Mouse (Mus musculus) CH12.LX (cell line): ENCODE results near the gene Tram2. TPM values are rescaled to one million over a fixed set of nuclear protein-coding genes. Genes with fewer than 3 reads are reported as not detected.

Experiments
- DNase-seq: peaks from one replicate; pipeline ENCODE4 v3.0.0-alpha.2; 2013; ENCODE audit errors: extremely low read depth
- H3K27ac ChIP-seq: 2 replicates; pipeline ENCODE4 v1.5.1; 2012; ENCODE audit warnings: low read depth, mild to moderate bottlenecking, control low read depth, moderate library complexity; ENCODE audit not compliant: insufficient read depth
- H3K27me3 ChIP-seq: replicated peaks from 2 replicates; pipeline ENCODE3; 2012; ENCODE audit warnings: inconsistent platforms
- H3K36me3 ChIP-seq, 2 experiments: replicated peaks in 1 of 2; 2 replicates each; pipeline versions ENCODE3 to v1.6.1; 2012; ENCODE audit warnings: inconsistent platforms in 1 of 2, low read length in 1 of 2, mild to moderate bottlenecking in 1 of 2, mixed read lengths in 1 of 2, moderate library complexity in 1 of 2; ENCODE audit not compliant: control insufficient read depth in 1 of 2, insufficient read depth in 1 of 2
- H3K4me1 ChIP-seq, 2 experiments: 2 replicates each; pipeline ENCODE4 v1.6.1; 2012; ENCODE audit warnings: inconsistent platforms in 1 of 2, moderate library complexity in 1 of 2; ENCODE audit not compliant: insufficient read depth in 2 of 2, control insufficient read depth in 1 of 2
- H3K4me2 ChIP-seq: 2 replicates; pipeline ENCODE4 v1.6.1; 2012; ENCODE audit warnings: low read depth, mild to moderate bottlenecking, control low read depth; ENCODE audit not compliant: poor library complexity, insufficient read depth, severe bottlenecking
- H3K4me3 ChIP-seq, 3 experiments: fragments of 150-350 bp in 1 of 3; sonication (generic) in 1 of 3; replicated peaks in 1 of 3; 2 replicates each; pipeline versions ENCODE3 to v1.5.1; 2011 to 2012; ENCODE audit warnings: low read depth in 2 of 3, low read length in 2 of 3, mild to moderate bottlenecking in 2 of 3, moderate library complexity in 2 of 3, control low read depth in 1 of 3, improper control_type of control experiment in 1 of 3, inconsistent platforms in 1 of 3, mixed read lengths in 1 of 3; ENCODE audit not compliant: poor library complexity in 1 of 3
- H3K79me2 ChIP-seq: replicated peaks from 2 replicates; pipeline ENCODE4 v1.6.1; 2012; ENCODE audit warnings: mild to moderate bottlenecking, moderate library complexity; ENCODE audit not compliant: control insufficient read depth, poor library complexity, insufficient read depth, severe bottlenecking; ENCODE audit errors: extremely low read depth
- H3K9ac ChIP-seq: 2 replicates; pipeline ENCODE4 v1.6.1; 2012; ENCODE audit warnings: low read depth, mild to moderate bottlenecking, control low read depth, moderate library complexity; ENCODE audit not compliant: insufficient read depth
- H3K9me3 ChIP-seq: replicated peaks from 2 replicates; pipeline ENCODE3; 2012; ENCODE audit warnings: low read length, inconsistent platforms, mixed read lengths
- BHLHE40 ChIP-seq: IDR thresholded peaks from 2 replicates; pipeline ENCODE4 v1.6.1; 2011; ENCODE audit warnings: mild to moderate bottlenecking, low read depth, low read length, improper control_type of control experiment
- E2F4 ChIP-seq: IDR thresholded peaks from 2 replicates; pipeline ENCODE4 v1.6.1; 2011; ENCODE audit warnings: low read depth, low read length, improper control_type of control experiment; ENCODE audit not compliant: insufficient replicate concordance
- EP300 ChIP-seq: IDR thresholded peaks from 2 replicates; pipeline ENCODE4 v1.6.1; 2011; ENCODE audit warnings: low read length, improper control_type of control experiment
- ETS1 ChIP-seq: conservative IDR thresholded peaks from 2 replicates; pipeline ENCODE4 v1.6.1; 2012; ENCODE audit warnings: low read depth, mild to moderate bottlenecking, inconsistent platforms, low read length, improper control_type of control experiment, moderate library complexity
- GABPA ChIP-seq: IDR thresholded peaks from 2 replicates; pipeline ENCODE4 v1.6.1; 2012; ENCODE audit warnings: low read depth, low read length, improper control_type of control experiment, inconsistent platforms; ENCODE audit not compliant: insufficient replicate concordance
- IRF4 ChIP-seq: IDR thresholded peaks from 2 replicates; pipeline ENCODE4 v1.6.1; 2014; ENCODE audit warnings: low read depth, mild to moderate bottlenecking, inconsistent platforms, low read length, improper control_type of control experiment
- JUND ChIP-seq: conservative IDR thresholded peaks from 2 replicates; pipeline ENCODE4 v1.6.1; 2011; ENCODE audit warnings: low read depth, low read length, improper control_type of control experiment
- KAT2A ChIP-seq: IDR thresholded peaks from 2 replicates; pipeline ENCODE4 v1.6.1; 2012; ENCODE audit warnings: low read length, improper control_type of control experiment, inconsistent platforms; ENCODE audit not compliant: insufficient replicate concordance
- MAZ ChIP-seq: IDR thresholded peaks from 2 replicates; pipeline ENCODE4 v1.6.1; 2012; ENCODE audit warnings: low read depth, mild to moderate bottlenecking, inconsistent platforms, low read length, improper control_type of control experiment, moderate library complexity
- MEF2A ChIP-seq: IDR thresholded peaks from 2 replicates; pipeline ENCODE4 v1.6.1; 2014; ENCODE audit warnings: low read depth, mild to moderate bottlenecking, inconsistent platforms, low read length, improper control_type of control experiment, borderline replicate concordance
- PAX5 ChIP-seq: IDR thresholded peaks from 2 replicates; pipeline ENCODE4 v1.6.1; 2012; ENCODE audit warnings: low read length, inconsistent platforms, mixed read lengths
- POLR2A ChIP-seq: IDR thresholded peaks from 2 replicates; pipeline ENCODE4 v1.6.1; 2011; ENCODE audit warnings: low read depth, mild to moderate bottlenecking, improper control_type of control experiment, low read length
- RAD21 ChIP-seq: IDR thresholded peaks from 2 replicates; pipeline ENCODE4 v1.6.1; 2011; ENCODE audit warnings: low read depth, mild to moderate bottlenecking, low read length, improper control_type of control experiment, moderate library complexity
- RCOR1 ChIP-seq: conservative IDR thresholded peaks from 2 replicates; pipeline ENCODE4 v1.6.1; 2012; ENCODE audit warnings: low read depth, mild to moderate bottlenecking, inconsistent platforms, low read length, improper control_type of control experiment
- SIN3A ChIP-seq: IDR thresholded peaks from 2 replicates; pipeline ENCODE4 v1.6.1; 2012; ENCODE audit warnings: low read length, improper control_type of control experiment, inconsistent platforms
- SMC3 ChIP-seq: IDR thresholded peaks from 2 replicates; pipeline ENCODE4 v1.6.1; 2011; ENCODE audit warnings: low read depth, low read length, improper control_type of control experiment
- TBP ChIP-seq: conservative IDR thresholded peaks from 2 replicates; pipeline ENCODE4 v1.6.1; 2011; ENCODE audit warnings: low read depth, low read length, improper control_type of control experiment
- TCF12 ChIP-seq: IDR thresholded peaks from 2 replicates; pipeline ENCODE4 v1.6.1; 2014; ENCODE audit warnings: low read depth, mild to moderate bottlenecking, inconsistent platforms, low read length, improper control_type of control experiment
- UBTF ChIP-seq: IDR thresholded peaks from 2 replicates; pipeline ENCODE4 v1.6.1; 2012; ENCODE audit warnings: low read depth, mild to moderate bottlenecking, inconsistent platforms, low read length, improper control_type of control experiment, moderate library complexity
- USF2 ChIP-seq: conservative IDR thresholded peaks from 2 replicates; pipeline ENCODE4 v1.6.1; 2011; ENCODE audit warnings: low read depth, low read length, improper control_type of control experiment
- ZKSCAN1 ChIP-seq: IDR thresholded peaks from 2 replicates; pipeline ENCODE4 v1.6.1; 2012; ENCODE audit warnings: low read depth, inconsistent platforms, low read length, improper control_type of control experiment, borderline replicate concordance
- ZMIZ1 ChIP-seq: IDR thresholded peaks from 2 replicates; pipeline ENCODE4 v1.6.1; 2012; ENCODE audit warnings: low read depth, mild to moderate bottlenecking, inconsistent platforms, low read length, improper control_type of control experiment
- ZNF384 ChIP-seq: IDR thresholded peaks from 2 replicates; pipeline ENCODE4 v1.6.1; 2012; ENCODE audit warnings: low read depth, low read length, improper control_type of control experiment, inconsistent platforms
- dilution Hi-C: fragments of 300-500 bp; cut with MboI; formaldehyde crosslinking; loops from 2 replicates; pipeline ENCODE4 v1.14.3; 2020; ENCODE audit warnings: low sequenced_read_pairs; ENCODE audit not compliant: extremely low pct_unique_long_range_greater_than_20kb, extremely low pct_ligation_motif_present
- in situ Hi-C: fragments of 300-500 bp; cut with MboI; formaldehyde crosslinking; loops from 3 replicates; pipeline ENCODE4 v1.14.3; 2019; ENCODE audit warnings: low sequenced_read_pairs, low pct_ligation_motif_present, low pct_unique_long_range_greater_than_20kb, mixed read lengths
- polyA plus RNA-seq: library from polyadenylated mRNA; unstranded; fragments of >175 nt; gene quantifications from 2 replicates; pipeline ENCODE4 v1.2.1, GENCODE M21; 2012; ENCODE audit warnings: low read depth; ENCODE audit not compliant: insufficient read length
- total RNA-seq, 2 experiments: library from RNA; depleted of rRNA; stranded (reverse); fragments of 300-350 nt in 1 of 2; fragments of >200 nt in 1 of 2; gene quantifications; 2 replicates each; pipeline ENCODE4 v1.2.3; 2012 to 2014

The Tram2 gene
- total and polyA plus RNA-seq, 3 experiments, result 1.9 to 6.6 (median 2.4) TPM

DNA sequence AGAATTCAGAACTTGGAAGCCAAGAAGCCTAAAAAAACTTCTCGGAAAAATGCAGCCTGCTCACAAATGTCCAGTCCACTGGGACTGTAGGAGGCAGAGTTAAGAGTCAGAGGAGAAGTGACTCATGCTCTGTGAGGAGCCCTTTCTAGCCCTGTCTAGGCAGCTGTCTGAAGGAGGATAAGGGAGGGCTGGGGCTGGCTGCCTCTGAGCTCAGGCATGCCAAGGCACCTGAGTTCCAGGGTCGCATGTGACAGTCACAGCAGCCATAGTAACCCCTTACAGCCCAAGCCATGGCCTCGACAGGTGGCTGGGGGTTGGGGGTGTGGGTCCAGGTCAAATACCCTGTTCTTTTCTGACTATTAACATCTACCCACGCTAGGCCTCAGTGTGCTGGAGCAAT, 70.1 kb downstream of the Tram2 start:
- H3K4me2 ChIP-seq, result no peak overlapping the region
- H3K36me3 ChIP-seq, result peaks cover 28 to 81% of the 10 kb centered on the region in 2 experiments
- in situ Hi-C loops (no loop called here), dilution Hi-C loops (no loop called here)
- H3K27me3 ChIP-seq, result no peaks in the 10 kb centered on the region
- H3K4me1 ChIP-seq, result peaks cover 7 to 45% of the 10 kb centered on the region in 2 experiments; a peak in 3 of 4 replicates
- no peaks in the 10 kb centered on the region for H3K9me3 ChIP-seq
- no peaks in the 10 kb centered on the region for H3K79me2 ChIP-seq
- no peak overlapping the region for H3K9ac ChIP-seq
- H3K4me3 ChIP-seq, result no peak overlapping the region
- TF ChIP-seq ETS1, result peak; percentile 15; the same call in 1 of the 2 replicates
- no peak for TF ChIP-seq IRF4
- TF ChIP-seq SIN3A, result no peak
- peak; percentile 73 for TF ChIP-seq BHLHE40
- TF ChIP-seq E2F4, result no peak
- DNase-seq, result peak; percentile 61
- no peak overlapping the region for H3K27ac ChIP-seq

DNA sequence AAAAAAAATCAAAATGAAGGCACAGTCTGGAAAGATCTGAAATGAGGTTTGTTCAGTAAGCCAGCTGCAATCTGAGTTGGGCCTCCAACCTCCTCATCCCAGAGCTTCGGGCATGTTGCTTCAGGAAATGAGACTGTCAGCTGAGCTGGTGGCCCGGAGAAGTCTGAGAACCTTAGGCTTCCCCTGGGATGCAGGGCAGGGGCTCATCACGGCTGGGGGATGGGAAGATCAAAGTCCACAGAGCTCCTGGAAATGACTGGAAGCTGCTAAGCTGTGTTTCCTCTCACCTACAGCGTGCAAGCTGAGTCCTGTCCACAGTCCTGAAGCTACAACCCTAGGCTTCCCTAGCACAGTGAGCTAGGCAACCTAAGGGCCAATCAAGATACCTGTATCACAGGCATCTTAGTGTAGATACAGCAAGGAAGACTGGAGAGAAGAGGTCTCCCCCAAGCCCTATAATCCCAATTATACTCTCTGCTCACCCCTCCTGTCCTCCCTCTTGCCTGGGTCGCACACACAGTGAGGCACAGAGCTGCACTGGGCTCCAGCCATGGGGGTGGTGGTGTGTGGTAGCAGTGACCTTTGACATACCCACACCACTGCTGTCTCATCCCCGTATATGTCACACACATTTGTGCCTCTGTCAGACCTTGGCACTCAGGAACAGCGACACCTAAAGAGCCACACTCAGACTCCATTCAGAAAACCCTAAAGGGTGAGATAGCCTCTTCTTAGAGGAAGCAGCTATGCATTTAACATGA, 70.9 kb downstream of the Tram2 start:
- no peaks in the 10 kb centered on the region for H3K79me2 ChIP-seq
- no peaks in the 10 kb centered on the region for H3K27me3 ChIP-seq
- no peak overlapping the region for H3K4me2 ChIP-seq
- H3K36me3 ChIP-seq, result peaks cover 29 to 83% of the 10 kb centered on the region in 2 experiments
- no peak overlapping the region for H3K4me3 ChIP-seq
- no peak overlapping the region for H3K9ac ChIP-seq
- TF ChIP-seq RAD21 (no peak), ZKSCAN1 (no peak), KAT2A (no peak), SMC3 (no peak), SIN3A (no peak), TBP (no peak), MEF2A (no peak), GABPA (no peak), POLR2A (no peak), PAX5 (no peak), JUND (no peak), ZMIZ1 (no peak), TCF12 (no peak), ZNF384 (no peak), USF2 (no peak), UBTF (no peak), EP300 (no peak), MAZ (no peak), RCOR1 (no peak)
- no peak for DNase-seq
- in situ Hi-C loops, result no loop called here
- H3K4me1 ChIP-seq, result peaks cover 7 to 42% of the 10 kb centered on the region in 2 experiments; a peak in 3 of 4 replicates
- dilution Hi-C loops, result no loop called here
- no peaks in the 10 kb centered on the region for H3K9me3 ChIP-seq
- peak overlapping the region; percentile 4; the same call in 1 of the 2 replicates for H3K27ac ChIP-seq
